Mouse (Mus musculus): ENCODE measurements around the gene Fancl.

DNA sequence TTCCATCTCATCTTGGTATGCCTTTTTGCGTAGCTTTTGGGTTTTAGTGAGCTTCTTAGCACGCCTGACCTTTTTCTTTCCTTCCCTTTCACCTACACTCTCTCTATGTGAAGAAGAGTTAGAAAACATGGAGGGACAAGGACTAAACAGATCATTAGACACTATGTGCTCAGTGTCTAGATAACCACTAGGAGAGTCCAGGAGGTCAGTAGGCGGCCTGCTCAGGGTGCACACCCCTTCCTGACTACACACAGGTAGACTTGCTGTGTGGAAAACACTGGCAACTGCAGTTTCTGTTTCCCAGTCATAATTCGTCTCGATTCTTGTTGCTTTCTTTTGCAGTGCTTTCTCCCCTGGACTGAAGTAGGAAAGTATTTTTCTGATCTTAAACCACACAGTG lies 110.0 kb downstream of the Fancl start:
- no peak for TF ChIP-seq USF1 (IDR thresholded peaks at IDR 0.05; ENCODE audit: low read depth)
- no peak for TF ChIP-seq CTCF (IDR thresholded peaks at IDR 0.05; ENCODE audit: control insufficient read depth, insufficient read depth, insufficient read length)

Measured in C2C12 (cell line).